Mouse (Mus musculus): ENCODE measurements at regions not wholly inside any gene's neighbourhood (a gene's known extent, or its start where the extent isn't known, plus 50 kb on each side); places are given as distances from the start of the nearest gene placed in this dataset.

GRCm38 (mm10) chr8:109142495-109143158 lies 351.2 kb upstream of the Pmfbp1 start:
- DNase-seq (ENCODE audit: low spot score), result no peak
- intact Hi-C loops (cut with DNase I), result no loop called here

- no peak for DNase-seq (ENCODE audit: low spot score)
- intact Hi-C loops (cut with DNase I), result no loop called here
Observed at GRCm38 (mm10) chr8:109151711-109152110, 342.1 kb upstream of the Pmfbp1 start.

- intact Hi-C loops (cut with DNase I), result no loop called here
Observed at GRCm38 (mm10) chr8:109155489-109155888, 338.3 kb upstream of the Pmfbp1 start.

GRCm38 (mm10) chr8:109156016-109156415 lies 337.8 kb upstream of the Pmfbp1 start:
- intact Hi-C loops (cut with DNase I), result no loop called here

More at GRCm38 (mm10) chr8:109155489-109155888, 338.3 kb upstream of the Pmfbp1 start:
- peak; percentile 12 for DNase-seq (ENCODE audit: low spot score)

GRCm38 (mm10) chr8:109172701-109173100 lies 321.1 kb upstream of the Pmfbp1 start:
- intact Hi-C loops (cut with DNase I), result no loop called here
- no peak for DNase-seq (ENCODE audit: low spot score)

More at GRCm38 (mm10) chr8:109156016-109156415, 337.8 kb upstream of the Pmfbp1 start:
- no peak for DNase-seq (ENCODE audit: low spot score)

GRCm38 (mm10) chr8:109185558-109186198 lies 308.1 kb upstream of the Pmfbp1 start:
- DNase-seq (ENCODE audit: low spot score), result peak; percentile 21
- intact Hi-C loops (cut with DNase I), result loop anchor here (5.0 to 10.0 kb wide), 4 partner anchors 261 to 1371 kb away; no protein-coding TSS in a partner anchor

GRCm38 (mm10) chr8:109187617-109188016 lies 306.2 kb upstream of the Pmfbp1 start:
- DNase-seq (ENCODE audit: low spot score), result no peak
- intact Hi-C loops (cut with DNase I), result loop anchor here (5.0 to 10.0 kb wide), 4 partner anchors 263 to 1373 kb away; no protein-coding TSS in a partner anchor

GRCm38 (mm10) chr8:109214247-109214646 lies 279.6 kb upstream of the Pmfbp1 start:
- no peak for DNase-seq (ENCODE audit: low spot score)
- intact Hi-C loops (cut with DNase I), result no loop called here

- intact Hi-C loops (cut with DNase I), result no loop called here
- no peak for DNase-seq (ENCODE audit: low spot score)
Observed at GRCm38 (mm10) chr8:109216318-109216717, 277.5 kb upstream of the Pmfbp1 start.

GRCm38 (mm10) chr8:109217326-109217725 lies 276.5 kb upstream of the Pmfbp1 start:
- intact Hi-C loops (cut with DNase I), result no loop called here
- DNase-seq (ENCODE audit: low spot score), result no peak

GRCm38 (mm10) chr8:109232281-109233234 lies 261.3 kb upstream of the Pmfbp1 start:
- DNase-seq (ENCODE audit: low spot score), result no peak

GRCm38 (mm10) chr8:109245526-109245925 lies 248.3 kb upstream of the Pmfbp1 start:
- no peak for DNase-seq (ENCODE audit: low spot score)
- intact Hi-C loops (cut with DNase I), result no loop called here

More at GRCm38 (mm10) chr8:109232281-109233234, 261.3 kb upstream of the Pmfbp1 start:
- intact Hi-C loops (cut with DNase I), result no loop called here

GRCm38 (mm10) chr8:109247875-109248274 lies 246.0 kb upstream of the Pmfbp1 start:
- DNase-seq (ENCODE audit: low spot score), result no peak
- intact Hi-C loops (cut with DNase I), result no loop called here

- no peak for DNase-seq (ENCODE audit: low spot score)
- intact Hi-C loops (cut with DNase I), result no loop called here
Observed at GRCm38 (mm10) chr8:109248356-109248755, 245.5 kb upstream of the Pmfbp1 start.

- no peak for DNase-seq (ENCODE audit: low spot score)
Observed at GRCm38 (mm10) chr8:109249256-109249655, 244.6 kb upstream of the Pmfbp1 start.

GRCm38 (mm10) chr8:109249691-109250090 lies 244.1 kb upstream of the Pmfbp1 start:
- no peak for DNase-seq (ENCODE audit: low spot score)
- intact Hi-C loops (cut with DNase I), result no loop called here

More at GRCm38 (mm10) chr8:109249256-109249655, 244.6 kb upstream of the Pmfbp1 start:
- intact Hi-C loops (cut with DNase I), result no loop called here

- intact Hi-C loops (cut with DNase I), result no loop called here
- no peak for DNase-seq (ENCODE audit: low spot score)
Observed at GRCm38 (mm10) chr8:109250551-109250950, 243.3 kb upstream of the Pmfbp1 start.

GRCm38 (mm10) chr8:109251360-109251798 lies 242.4 kb upstream of the Pmfbp1 start:
- DNase-seq (ENCODE audit: low spot score), result no peak
- intact Hi-C loops (cut with DNase I), result no loop called here

GRCm38 (mm10) chr8:109252404-109252803 lies 241.4 kb upstream of the Pmfbp1 start:
- intact Hi-C loops (cut with DNase I), result no loop called here
- no peak for DNase-seq (ENCODE audit: low spot score)

- no peak for DNase-seq (ENCODE audit: low spot score)
- intact Hi-C loops (cut with DNase I), result no loop called here
Observed at GRCm38 (mm10) chr8:109279129-109279528, 214.7 kb upstream of the Pmfbp1 start.

All from heart, postnatal 25 days (tissue).